Mouse (Mus musculus): ENCODE measurements around the gene Tab3. TPM values are rescaled to one million over a fixed set of nuclear protein-coding genes. Genes with fewer than 3 reads are reported as not detected.

The Tab3 gene
- 1 to 10 TPM; 5.3 to 5.6 TPM for total RNA-seq (2021)
- long read RNA-seq, experiment 1, full-length matches to known transcripts, result 1 of 3 reads
- long read RNA-seq, experiment 1, partial matches to known transcripts, result 0 of 3 reads
- long read RNA-seq, experiment 1, other reads (novel, unspliced or antisense), result 2 of 3 reads
- long read RNA-seq, experiment 2, full-length matches to known transcripts, result 1 of 2 reads
- long read RNA-seq, experiment 2, partial matches to known transcripts, result 0 of 2 reads
- long read RNA-seq, experiment 2, other reads (novel, unspliced or antisense), result 1 of 2 reads

DNA sequence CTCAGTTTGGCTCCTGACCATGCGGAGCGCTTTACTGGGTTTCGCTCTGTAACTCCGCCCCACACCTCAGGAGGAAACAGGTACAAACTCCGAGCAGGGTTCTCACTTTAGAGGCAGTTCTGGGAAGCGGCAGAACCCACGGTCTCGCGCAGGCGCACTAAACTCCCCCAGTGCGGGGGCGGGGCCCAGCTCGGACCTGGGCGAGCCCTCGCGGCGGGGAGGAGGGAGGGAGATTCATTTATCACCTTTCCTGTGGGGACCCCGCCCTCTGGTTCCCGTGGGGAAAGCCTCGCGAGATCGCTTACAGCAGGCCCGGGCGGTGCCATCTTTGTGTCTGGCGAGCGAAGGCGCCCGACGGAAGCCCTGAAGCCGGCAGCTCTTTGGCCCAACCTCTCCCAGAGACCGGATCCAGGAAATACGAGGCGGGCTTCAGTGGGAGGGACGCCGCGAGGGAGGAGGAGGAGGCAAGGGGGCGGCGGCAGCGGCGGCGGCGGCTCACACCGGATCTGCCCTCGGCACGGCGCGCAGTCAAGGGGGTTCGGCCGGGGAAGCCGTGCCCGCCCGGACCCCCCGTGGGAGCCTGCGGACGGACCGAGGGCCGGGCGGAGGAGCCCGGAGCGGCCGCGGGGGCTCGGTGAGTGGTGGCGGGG is at the start of gene Tab3:
Tab3 (plus strand) TSS at position 491 of the 650 bp plus-strand sequence.
- intact Hi-C loops (cut with DNase I), result loop anchor here (2.0 kb wide), 1 partner anchor 203 kb away; the partner anchor contains the start of gene Gk
- DNase-seq, result peak; percentile 97
- Histone ChIP-seq H3K4me3 (peak within 1 kb of the TSS; percentile 91), H3K27ac (peak within 1 kb of the TSS; percentile 87)
- TF ChIP-seq CTCF (IDR thresholded peaks at IDR 0.05), result no peak

DNA sequence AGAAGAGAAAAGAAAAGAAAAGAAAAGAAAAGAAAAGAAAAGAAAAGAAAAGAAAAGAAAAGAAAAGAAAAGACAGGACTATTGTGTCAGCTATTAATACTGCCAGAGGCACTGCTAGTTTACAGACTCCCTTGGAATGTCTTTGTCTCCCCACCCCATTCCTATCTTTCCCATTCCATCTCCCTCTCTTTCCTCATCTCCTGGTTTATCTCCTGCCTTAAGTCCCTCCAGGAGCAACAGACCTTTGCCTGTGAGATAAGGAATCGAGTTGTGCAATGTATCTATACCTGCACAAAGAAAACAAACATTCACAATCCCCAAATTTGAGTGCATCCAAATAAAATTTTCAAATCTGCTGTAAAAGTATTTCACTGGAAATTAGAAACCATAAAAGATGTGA is 48.3 kb upstream of the Tab3 start:
- H3K27ac ChIP-seq, result no peak overlapping the region
- intact Hi-C loops (cut with DNase I), result no loop called here
- H3K4me3 ChIP-seq, result no peak overlapping the region
- DNase-seq, result no peak
- TF ChIP-seq CTCF (IDR thresholded peaks at IDR 0.05), result no peak

DNA sequence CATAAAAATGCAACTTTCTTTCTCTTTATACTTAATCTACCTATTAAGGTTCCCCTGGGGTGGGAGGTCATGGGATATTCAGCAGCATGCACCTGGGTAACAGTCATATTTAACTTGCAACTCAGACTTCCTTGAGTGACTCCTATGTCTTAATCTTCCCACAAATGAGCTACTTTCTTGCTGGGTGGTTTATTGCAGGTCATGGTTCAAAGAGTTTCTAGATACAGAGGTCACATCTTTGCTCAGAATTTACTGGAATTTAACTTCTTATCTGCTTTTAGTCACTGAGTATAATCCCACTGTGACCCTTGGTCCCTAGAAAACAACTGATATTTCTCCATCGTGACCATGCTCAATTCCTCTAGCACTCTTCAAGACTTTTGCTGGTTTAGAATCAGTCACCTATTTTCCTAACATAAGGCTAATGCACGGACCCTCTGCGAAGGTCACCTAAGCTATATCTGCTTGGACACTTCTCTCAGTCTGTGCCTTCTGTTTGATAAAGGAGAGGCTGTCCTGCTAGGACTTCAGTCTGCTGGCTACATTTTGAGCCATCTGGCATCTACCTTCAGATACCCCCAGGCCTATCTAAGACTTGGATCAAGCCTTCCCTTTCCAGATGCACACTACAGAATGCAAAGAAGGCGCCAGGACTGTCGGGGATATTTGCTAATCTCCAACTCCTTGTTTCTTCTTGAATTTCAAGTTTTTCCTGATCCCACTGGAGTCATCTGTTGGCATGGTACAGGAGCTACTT is 47.4 kb upstream of the Tab3 start:
- Histone ChIP-seq H3K4me3 (no peak overlapping the region), H3K27ac (no peak overlapping the region)
- no peak for TF ChIP-seq CTCF (IDR thresholded peaks at IDR 0.05)
- no peak for DNase-seq
- intact Hi-C loops (cut with DNase I), result no loop called here

DNA sequence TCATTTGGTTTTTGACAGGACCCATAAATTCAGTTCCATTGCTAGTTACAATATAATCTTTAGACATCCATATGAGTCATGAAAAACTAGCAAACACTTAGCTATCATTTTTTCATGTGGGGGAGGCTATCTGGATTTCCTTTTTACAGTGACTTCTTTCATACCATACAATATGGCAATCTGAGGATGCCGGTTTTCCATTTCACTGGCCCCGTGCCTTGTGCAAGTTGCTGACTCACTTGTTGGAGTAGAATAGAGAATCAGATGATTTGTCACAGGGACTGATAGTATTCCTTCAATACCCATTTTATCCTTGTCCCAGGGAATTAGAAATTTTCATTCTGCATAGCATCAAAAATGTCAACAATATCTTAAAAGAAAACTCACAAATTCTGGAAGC is 14.9 kb upstream of the Tab3 start:
- no peak overlapping the region for H3K27ac ChIP-seq
- H3K4me3 ChIP-seq, result no peak overlapping the region
- no peak for DNase-seq
- intact Hi-C loops (cut with DNase I), result no loop called here
- TF ChIP-seq CTCF (IDR thresholded peaks at IDR 0.05), result no peak

DNA sequence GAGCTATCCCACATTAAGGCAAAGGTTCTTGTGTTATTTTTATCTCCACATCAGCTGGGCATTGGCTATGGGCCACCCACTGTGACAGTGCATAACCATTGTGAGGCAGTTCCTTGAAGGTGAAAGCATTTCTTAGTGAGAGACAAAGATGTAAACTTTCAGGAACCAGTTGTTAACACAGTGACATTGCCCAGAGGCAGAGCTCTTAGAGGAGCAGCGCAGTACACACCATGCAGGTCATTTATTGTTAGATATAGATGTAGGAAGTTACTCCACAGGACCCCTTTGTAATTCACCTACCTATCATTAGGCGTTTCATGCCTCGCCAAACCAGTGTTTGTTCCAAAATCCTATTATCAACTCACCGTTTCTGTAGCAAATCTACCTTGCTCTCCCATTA is 7.6 kb upstream of the Tab3 start:
- no peak for DNase-seq
- TF ChIP-seq CTCF (IDR thresholded peaks at IDR 0.05), result no peak

DNA sequence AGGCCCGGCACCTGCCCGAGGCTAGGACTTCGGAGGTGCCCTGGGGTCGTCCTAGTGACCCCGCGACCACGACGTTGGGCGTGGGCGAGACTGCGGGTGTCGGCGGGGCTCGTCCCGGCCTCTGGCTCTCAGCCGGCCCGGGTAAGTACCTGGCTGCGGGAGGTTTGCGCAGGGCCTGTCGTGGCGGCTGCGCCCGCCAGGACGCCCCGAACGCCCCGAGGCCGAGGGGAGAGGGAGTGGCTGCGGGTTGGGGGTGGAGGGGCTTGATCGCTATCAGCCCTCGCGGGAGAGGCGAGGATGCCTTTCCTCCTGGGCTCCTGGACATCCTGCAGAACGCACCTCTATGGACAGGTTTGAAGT is 340 bp downstream of the Tab3 start:
- no peak for TF ChIP-seq CTCF (IDR thresholded peaks at IDR 0.05)
- Histone ChIP-seq H3K4me3 (peak overlapping the region; percentile 91), H3K27ac (peak overlapping the region; percentile 87)
- DNase-seq, result no peak
- intact Hi-C loops (cut with DNase I), result no loop called here

More for the DNA sequence above, 7.6 kb upstream of the Tab3 start:
- H3K4me3 ChIP-seq, result no peak overlapping the region
- intact Hi-C loops (cut with DNase I), result no loop called here
- no peak overlapping the region for H3K27ac ChIP-seq

DNA sequence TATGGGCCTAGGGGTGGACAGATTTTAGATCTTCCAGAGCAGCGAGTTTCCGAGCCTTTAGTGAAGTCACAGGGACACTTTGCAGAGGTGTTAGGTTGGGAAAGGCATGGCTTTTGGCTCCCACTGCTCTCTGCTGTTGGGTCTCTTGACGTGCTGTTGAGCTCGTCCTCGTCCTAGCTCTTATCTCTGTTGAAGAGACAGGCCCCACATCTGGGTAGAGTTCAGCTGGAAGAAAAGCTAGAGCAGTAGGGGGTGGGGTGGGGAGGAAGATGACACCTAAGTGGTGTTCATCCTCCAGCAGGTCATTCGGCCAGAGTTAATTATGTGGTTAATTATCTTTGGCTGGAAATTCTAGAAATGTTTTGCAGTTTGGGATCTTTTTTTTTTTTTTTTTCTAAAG is 2.5 kb downstream of the Tab3 start:
- no peak overlapping the region for H3K27ac ChIP-seq
- no peak for DNase-seq
- TF ChIP-seq CTCF (IDR thresholded peaks at IDR 0.05), result no peak
- H3K4me3 ChIP-seq, result no peak overlapping the region
- intact Hi-C loops (cut with DNase I), result no loop called here

DNA sequence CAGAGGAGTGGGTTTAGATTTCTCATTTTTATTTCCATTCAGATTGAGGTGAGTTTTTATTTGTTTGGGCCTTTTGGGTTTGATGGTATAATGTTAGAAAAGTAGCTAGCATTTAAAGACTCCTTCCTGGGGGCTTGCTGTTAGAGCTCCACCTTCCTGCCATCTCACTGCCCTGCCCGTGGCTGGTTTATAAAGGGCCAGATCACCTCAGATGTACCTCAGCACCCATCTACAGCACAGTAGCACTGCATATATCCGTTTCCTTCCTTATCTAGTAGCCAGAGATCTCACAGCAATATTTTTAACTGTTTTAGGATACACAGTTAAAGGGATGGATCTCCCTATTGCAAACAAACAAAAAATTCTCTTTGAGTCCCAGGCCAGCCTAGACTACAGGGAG is 6.9 kb downstream of the Tab3 start:
- no peak overlapping the region for H3K4me3 ChIP-seq
- TF ChIP-seq CTCF (IDR thresholded peaks at IDR 0.05), result no peak
- H3K27ac ChIP-seq, result no peak overlapping the region
- no peak for DNase-seq
- intact Hi-C loops (cut with DNase I), result no loop called here

DNA sequence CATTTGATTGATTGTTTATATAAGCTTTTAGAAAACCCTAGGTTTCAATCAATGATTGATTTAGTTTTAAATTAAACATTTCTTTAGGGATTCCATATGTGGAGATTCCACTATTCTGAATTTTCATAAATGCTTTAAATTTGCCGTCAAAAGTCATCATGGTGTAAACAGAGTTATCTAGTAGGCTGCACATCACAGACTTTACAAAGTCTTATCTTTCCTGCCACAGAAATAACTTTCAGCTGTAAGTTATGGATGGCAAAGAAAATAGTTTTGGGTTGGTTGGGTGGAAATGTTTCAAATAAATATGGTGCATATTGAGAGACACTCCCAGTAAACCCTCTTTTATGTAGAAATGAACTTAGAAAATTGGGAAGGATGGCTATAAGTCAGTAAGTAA is 8.7 kb downstream of the Tab3 start:
- Histone ChIP-seq H3K27ac (no peak overlapping the region), H3K4me3 (no peak overlapping the region)
- DNase-seq, result no peak
- no peak for TF ChIP-seq CTCF (IDR thresholded peaks at IDR 0.05)
- intact Hi-C loops (cut with DNase I), result no loop called here

DNA sequence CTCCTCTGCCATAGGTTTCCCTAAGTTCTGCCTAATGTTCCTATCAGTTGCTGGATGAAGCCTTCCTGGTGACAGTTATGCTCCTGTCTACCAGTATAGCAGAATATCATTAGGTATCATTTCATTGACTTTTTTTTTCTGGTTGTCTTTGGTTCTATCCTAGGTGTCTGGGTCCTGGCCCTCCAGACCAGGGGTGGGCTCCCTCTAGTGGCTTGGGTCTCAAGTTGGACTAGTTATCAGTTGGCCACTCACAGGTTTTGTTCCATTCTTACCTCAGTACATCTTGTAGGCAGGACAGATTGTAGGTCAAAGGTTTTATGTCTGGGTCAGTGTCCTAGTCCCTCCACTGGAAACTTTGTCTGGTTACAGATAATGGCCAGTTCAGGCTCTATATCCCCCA is 11.8 kb downstream of the Tab3 start:
- H3K4me3 ChIP-seq, result no peak overlapping the region
- H3K27ac ChIP-seq, result no peak overlapping the region
- intact Hi-C loops (cut with DNase I), result no loop called here
- TF ChIP-seq CTCF (IDR thresholded peaks at IDR 0.05), result peak; percentile 15
- no peak for DNase-seq

DNA sequence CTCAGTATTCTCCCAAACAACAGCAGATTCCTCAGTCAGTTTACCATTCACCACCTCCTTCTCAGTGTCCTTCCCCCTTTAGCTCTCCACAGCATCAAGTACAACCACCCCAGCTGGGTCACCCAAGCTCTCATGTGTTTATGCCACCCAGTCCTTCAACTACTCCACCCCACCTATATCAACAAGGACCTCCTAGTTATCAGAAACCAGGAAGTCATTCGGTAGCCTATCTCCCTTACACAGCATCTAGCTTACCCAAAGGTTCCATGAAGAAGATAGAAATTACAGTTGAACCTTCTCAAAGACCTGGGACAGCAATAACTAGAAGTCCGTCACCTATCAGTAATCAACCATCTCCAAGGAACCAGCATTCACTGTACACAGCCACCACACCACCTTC is 40.9 kb downstream of the Tab3 start:
- Histone ChIP-seq H3K4me3 (no peak overlapping the region), H3K27ac (no peak overlapping the region)
- DNase-seq, result no peak
- no peak for TF ChIP-seq CTCF (IDR thresholded peaks at IDR 0.05)
- intact Hi-C loops (cut with DNase I), result no loop called here

DNA sequence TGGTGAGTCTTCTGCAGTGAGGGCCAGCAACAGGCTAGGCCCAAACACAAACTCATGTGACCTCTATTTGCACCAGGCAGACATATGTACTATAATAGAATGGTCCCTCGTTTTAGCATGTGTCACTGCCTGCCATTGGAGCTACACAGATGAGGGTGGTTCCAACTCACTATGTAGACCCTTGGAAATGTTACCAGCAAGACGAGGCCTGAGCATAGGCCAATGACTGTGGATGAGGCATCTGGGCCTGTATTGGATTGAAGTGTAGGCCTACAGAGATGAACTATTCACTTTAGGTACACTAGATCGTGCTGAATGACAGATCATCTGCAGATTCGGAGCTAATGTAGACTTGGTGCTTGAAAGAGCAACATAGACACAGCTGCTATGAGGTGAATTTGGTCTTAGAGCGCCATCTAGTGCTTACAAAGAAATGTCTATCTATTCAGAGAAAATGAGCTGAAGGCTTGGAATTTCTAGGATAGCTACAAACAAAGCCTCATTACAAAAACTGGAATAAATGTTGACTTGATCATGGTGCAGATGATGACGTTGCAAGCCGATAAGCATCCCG is 72.5 kb downstream of the Tab3 start:
- no peak overlapping the region for H3K4me3 ChIP-seq
- peak; percentile 72 for TF ChIP-seq CTCF (IDR thresholded peaks at IDR 0.05)
- intact Hi-C loops (cut with DNase I), result no loop called here
- H3K27ac ChIP-seq, result no peak overlapping the region
- no peak for DNase-seq

DNA sequence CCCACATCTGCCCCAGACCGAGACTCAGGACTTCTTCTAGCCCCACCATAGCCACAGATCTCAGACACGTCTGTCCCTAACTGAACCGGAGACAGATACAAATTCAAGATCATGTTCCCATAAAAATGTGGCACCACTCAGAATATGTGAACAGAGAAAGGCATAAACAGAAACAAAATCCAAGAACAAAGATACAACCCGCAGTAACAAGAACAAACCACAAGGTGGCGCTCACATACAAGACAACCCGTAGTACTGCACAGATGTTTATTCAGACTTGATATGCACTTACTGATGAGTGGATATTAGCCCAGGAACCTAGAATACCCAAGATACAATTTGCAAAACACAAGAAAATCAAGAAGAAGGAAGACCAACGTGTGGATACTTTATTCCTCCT is 103.0 kb downstream of the Tab3 start:
- DNase-seq, result peak; percentile 20
- H3K4me3 ChIP-seq, result no peak overlapping the region
- intact Hi-C loops (cut with DNase I), result loop anchor here (1.0 to 2.0 kb wide), 2 partner anchors 202 to 242 kb away; no protein-coding TSS in a partner anchor
- H3K27ac ChIP-seq, result no peak overlapping the region
- TF ChIP-seq CTCF (IDR thresholded peaks at IDR 0.05), result peak; percentile 75
